Mouse (Mus musculus): ENCODE results near the gene Klf8. TPM values are rescaled to one million over a fixed set of nuclear protein-coding genes. Genes with fewer than 3 reads are reported as not detected.

The Klf8 gene
- total RNA-seq, 2 experiments from 2014 or later = 5.3 to 5.8 TPM

GRCm38 (mm10) chrX:153433659-153434293, 196.5 kb downstream of the Klf8 start:
- DNase-seq (ENCODE audit: low spot score in 2 of 2) = no peak

GRCm38 (mm10) chrX:153439573-153439972, 202.3 kb downstream of the Klf8 start:
- no peak for DNase-seq (ENCODE audit: low spot score in 2 of 2)

DNA sequence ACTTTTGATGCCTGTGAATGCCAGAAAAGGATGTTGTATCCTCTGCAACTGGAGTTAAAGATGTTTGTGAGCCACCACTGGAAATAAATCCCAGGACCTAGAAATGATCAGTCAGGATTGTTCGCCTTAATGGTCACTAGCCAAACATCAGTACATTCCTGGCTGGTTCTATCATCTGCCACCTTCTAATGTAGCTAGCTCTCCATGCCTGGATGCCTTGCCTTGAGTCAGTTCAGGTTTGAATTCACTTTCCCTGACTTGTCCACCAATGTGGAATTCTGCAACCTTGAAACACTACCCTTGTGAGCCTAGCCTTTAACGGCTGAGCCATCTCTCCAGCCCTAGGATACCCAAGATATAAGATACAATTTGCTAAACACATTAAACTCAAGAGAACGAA, 202.8 kb downstream of the Klf8 start:
- no peak for DNase-seq (ENCODE audit: low spot score in 2 of 2)

Other genes starting within 250 kb of the Klf8 start
- 1 to 10 TPM; 1.6 to 1.8 TPM for gene Usp51, start 231.0 kb upstream of the Klf8 start, total RNA-seq (2021)
- gene Mageh1, start 199.9 kb upstream of the Klf8 start, total RNA-seq (2021) = 10 to 100 TPM; 46.4 to 46.6 TPM
- gene Foxr2, start 118.7 kb upstream of the Klf8 start, total RNA-seq (2021) = under 1 TPM; 0.21 to 0.59 TPM
- gene Rragb, start 97.5 kb upstream of the Klf8 start, total RNA-seq (2021) = 10 to 100 TPM; 72.2 to 79.5 TPM